Mouse (Mus musculus) erythroblast, embryonic 14.5 days (primary cell): Measurements from ENCODE around the gene Ak5. TPM values are rescaled to one million over a fixed set of nuclear protein-coding genes. Genes with fewer than 3 reads are reported as not detected.

Experiments
- H3K27me3 ChIP-seq: 2 replicates; pipeline ENCODE4 v1.6.1; 2012; ENCODE audit warnings: inconsistent platforms; ENCODE audit not compliant: control insufficient read depth
- H3K36me3 ChIP-seq: 2 replicates; pipeline ENCODE4 v1.6.1; 2012; ENCODE audit warnings: mild to moderate bottlenecking, inconsistent platforms; ENCODE audit not compliant: control insufficient read depth
- H3K4me1 ChIP-seq: 2 replicates; pipeline ENCODE4 v1.6.1; 2012; ENCODE audit warnings: inconsistent platforms; ENCODE audit not compliant: control insufficient read depth
- H3K4me3 ChIP-seq: replicated peaks from 2 replicates; pipeline ENCODE3; 2012; ENCODE audit warnings: moderate library complexity, mild to moderate bottlenecking, inconsistent platforms
- H3K9me3 ChIP-seq: 2 replicates; pipeline ENCODE4 v1.6.1; 2012; ENCODE audit warnings: low read length, inconsistent platforms, mixed read lengths; ENCODE audit not compliant: control insufficient read depth
- GATA1 ChIP-seq: IDR thresholded peaks from 2 replicates; pipeline ENCODE4 v1.6.1; 2012; ENCODE audit warnings: low read length, inconsistent platforms, mixed read lengths
- TAL1 ChIP-seq: IDR thresholded peaks from 3 replicates; pipeline ENCODE4 v1.6.1; 2012; ENCODE audit warnings: low read length, inconsistent platforms, mixed read lengths
- polyA plus RNA-seq: library from polyadenylated mRNA; stranded (reverse); fragments of >175 nt; gene quantifications from 2 replicates; pipeline ENCODE4 v1.2.3, GENCODE M21; 2012

Ak5 gene
- polyA plus RNA-seq, 1 experiment = not detected

DNA sequence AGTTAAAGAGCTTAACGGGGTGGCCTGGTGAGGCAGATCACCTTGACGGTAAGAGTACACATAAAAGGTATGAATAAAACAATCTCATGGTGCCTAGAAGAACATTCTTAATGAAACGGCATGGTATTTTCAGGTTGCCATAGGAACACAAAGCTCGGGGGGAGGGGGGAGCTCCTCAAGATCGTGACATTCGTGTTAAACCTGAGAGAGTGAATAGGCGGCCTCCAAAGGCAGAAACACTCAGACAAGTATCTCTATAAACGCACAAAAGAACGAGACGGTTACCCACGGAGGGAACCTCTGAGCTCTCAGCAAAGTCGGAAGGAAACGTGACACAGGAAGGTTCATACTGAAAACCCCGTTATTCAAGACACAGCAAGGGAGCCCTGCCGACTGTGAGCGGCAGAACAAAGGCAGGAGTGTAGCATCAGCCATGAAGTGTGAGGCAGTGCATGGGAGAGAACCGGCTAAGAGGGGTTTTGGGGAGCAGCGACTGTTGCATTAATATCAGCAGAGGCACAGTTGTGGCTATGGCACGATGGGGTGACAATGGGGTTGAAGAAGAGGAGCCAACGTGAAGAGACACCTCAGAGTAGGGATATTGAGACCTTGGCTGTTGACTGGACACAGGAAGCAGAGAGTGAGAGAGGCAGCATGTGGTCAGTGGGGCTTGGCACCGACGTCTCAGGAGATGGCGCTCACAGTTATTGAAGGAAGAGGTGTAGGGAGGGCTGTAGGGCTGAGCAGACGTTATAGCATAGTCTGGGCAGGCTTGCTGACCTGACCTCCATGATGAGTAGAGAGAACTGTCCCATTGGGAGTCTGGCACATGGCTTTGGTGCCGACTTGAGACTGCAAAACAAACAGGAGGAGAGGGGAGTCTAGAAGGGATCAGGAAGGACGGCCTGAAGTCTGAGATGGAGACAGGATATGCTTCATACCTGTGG is 89.6 kb downstream of the Ak5 start:
- H3K36me3 ChIP-seq = no peaks in the 10 kb centered on the region
- no peaks in the 10 kb centered on the region for H3K4me1 ChIP-seq
- TF ChIP-seq TAL1 = no peak
- no peak for TF ChIP-seq GATA1
- no peaks in the 10 kb centered on the region for H3K27me3 ChIP-seq
- H3K4me3 ChIP-seq = no peak overlapping the region
- no peaks in the 10 kb centered on the region for H3K9me3 ChIP-seq

DNA sequence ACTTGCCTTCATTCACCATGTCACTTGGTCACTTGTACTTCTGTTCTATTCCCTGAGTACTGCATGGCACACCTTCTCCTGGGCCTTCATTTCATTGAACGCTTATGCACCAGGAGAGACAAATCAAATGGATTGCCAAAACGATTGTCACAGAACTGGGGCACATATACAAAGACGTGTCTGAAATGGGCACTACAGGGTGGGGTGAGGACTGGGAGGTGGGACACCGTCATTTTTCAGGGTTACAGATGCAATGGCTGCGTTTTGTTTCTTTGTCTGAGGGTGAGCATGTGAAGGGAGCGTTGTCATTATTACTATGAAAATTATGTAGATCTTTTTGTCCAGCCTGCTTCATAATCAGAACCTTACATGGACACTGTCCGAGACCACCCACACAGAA is 90.4 kb downstream of the Ak5 start:
- no peaks in the 10 kb centered on the region for H3K27me3 ChIP-seq
- TF ChIP-seq GATA1 (no peak), TAL1 (no peak)
- no peaks in the 10 kb centered on the region for H3K36me3 ChIP-seq
- H3K4me1 ChIP-seq = no peaks in the 10 kb centered on the region
- H3K9me3 ChIP-seq = no peaks in the 10 kb centered on the region
- no peak overlapping the region for H3K4me3 ChIP-seq

DNA sequence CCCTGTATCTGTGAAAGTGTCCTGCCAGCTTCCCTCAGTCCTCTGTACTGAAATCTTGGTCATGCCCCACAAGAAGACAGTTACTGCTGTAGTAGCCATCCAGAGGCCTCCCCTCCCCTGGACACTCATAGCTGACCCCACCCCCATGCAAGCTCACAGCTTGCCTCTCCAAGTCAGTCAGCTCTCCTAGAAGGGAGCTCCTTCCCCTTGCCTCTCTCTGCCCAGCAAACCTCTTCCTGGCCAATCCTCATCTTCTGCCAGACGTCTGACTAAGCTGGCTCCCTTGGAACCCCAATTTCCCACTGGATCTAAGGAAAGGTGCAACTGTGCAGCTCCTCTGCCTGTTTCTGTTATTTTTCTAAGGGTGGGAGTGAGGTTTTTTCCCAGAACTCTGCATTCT is 90.9 kb downstream of the Ak5 start:
- Histone ChIP-seq H3K4me1 (no peaks in the 10 kb centered on the region), H3K4me3 (no peak overlapping the region), H3K36me3 (no peaks in the 10 kb centered on the region), H3K9me3 (no peaks in the 10 kb centered on the region), H3K27me3 (no peaks in the 10 kb centered on the region)
- TF ChIP-seq GATA1 = no peak
- TF ChIP-seq TAL1 = no peak

DNA sequence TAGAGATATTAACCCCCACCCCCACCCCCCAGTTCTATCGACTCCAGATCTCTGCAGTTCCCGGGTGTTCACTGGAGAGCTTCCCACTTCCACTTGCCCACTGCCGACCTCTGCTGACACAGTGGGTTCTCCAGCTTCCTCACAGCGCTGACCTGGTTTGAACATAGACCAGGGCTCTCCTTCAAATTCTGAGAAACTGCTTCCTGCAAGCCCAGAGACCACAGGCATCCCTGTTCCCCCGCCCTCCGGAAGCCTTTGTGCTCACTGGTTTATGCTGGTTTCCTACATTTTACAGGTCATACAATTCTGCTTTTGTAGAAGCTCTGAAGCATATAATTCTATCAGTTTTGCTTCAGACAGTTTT is 98.9 kb downstream of the Ak5 start:
- TF ChIP-seq GATA1 (no peak), TAL1 (no peak)
- no peaks in the 10 kb centered on the region for H3K9me3 ChIP-seq
- no peaks in the 10 kb centered on the region for H3K4me1 ChIP-seq
- H3K36me3 ChIP-seq = no peaks in the 10 kb centered on the region
- H3K27me3 ChIP-seq = no peaks in the 10 kb centered on the region
- no peak overlapping the region for H3K4me3 ChIP-seq

DNA sequence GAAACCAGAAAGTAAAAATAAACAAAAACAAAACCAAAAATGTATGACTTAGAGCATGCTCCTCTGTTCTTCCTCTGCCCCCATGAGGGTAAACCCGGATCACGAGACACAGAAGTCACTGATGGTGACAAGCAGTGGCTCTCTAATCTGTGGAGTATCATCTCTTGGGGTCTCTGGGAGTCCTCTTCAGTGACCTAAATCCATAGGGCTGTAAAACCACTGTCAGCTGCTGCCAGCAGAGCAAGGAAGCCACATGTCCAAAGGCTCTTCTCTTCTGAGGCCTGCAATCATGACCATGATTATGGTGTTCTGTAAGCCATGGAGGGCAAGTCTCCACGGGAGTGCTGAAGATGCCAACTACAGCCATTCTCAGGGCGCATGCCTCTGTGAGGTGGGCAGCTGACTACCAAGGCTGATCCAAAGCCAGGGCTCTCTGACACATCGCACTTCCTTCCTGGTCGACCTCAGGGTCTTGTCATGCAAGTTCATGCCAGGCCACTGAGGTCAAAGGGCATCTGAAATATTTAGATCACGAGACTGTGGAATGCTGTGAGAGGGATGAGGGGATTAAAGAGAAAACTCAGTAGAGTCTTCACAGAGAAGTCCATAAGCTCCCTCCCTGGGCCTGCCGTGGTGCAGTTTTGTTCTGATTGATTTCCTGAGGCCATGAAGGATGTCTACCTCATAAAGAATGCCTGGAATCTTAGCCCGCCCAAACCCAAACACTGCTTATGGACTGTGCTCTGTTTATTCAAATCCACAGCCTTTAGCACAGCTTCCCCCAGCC is 99.5 kb downstream of the Ak5 start:
- no peak for TF ChIP-seq GATA1
- no peak for TF ChIP-seq TAL1
- Histone ChIP-seq H3K4me3 (no peak overlapping the region), H3K27me3 (no peaks in the 10 kb centered on the region), H3K9me3 (no peaks in the 10 kb centered on the region), H3K4me1 (no peaks in the 10 kb centered on the region), H3K36me3 (no peaks in the 10 kb centered on the region)

DNA sequence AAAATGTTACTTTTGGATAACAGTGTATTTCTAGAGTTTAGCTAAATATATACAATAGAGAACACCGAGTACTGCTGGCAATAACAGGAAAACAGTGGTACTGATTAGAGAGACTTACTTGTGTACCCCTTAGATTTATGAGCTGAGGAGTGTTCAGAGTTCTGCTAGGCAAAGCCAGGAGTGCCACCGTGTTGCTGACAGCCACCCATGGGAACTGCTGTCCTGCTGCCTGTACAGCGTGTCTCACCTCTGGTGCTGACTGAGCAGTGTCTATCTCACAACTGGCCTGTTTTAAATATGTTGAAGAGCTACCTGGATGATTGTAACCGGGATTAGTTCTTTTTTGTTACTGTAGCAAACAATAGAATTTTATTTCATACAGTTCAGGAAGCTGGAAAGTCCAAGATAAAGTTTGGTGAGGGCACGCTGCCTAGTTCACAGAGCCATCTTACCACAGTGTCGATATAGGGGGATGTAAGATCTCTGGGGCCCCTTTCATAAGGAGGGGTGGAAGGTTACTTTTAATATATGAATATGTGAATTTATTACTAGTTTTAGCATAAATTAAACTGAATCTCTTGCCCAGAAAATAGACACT is 103.5 kb downstream of the Ak5 start:
- Histone ChIP-seq H3K4me3 (no peak overlapping the region), H3K4me1 (peaks cover 3% of the 10 kb centered on the region), H3K36me3 (no peaks in the 10 kb centered on the region), H3K9me3 (no peaks in the 10 kb centered on the region), H3K27me3 (no peaks in the 10 kb centered on the region)
- TF ChIP-seq TAL1 = no peak
- no peak for TF ChIP-seq GATA1

DNA sequence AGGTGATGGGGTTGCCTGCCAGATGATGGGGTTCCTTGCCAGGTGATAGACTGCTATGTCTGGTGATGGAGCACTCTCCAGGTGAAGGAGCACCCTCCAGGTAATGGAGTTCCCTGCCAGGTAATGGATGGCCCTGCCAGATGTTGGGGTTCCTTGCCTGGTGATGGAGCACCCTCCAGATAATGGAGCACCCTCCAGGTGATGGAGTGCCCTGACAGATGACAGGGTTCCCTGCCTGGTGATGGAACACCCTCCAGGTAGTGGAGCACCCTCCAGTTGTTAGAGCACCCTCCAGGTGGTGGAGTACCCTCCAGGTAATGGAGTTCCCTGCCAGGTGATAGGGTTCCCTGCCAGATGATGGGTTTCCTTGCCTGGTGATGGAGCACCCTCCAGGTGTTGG is 104.3 kb downstream of the Ak5 start:
- H3K36me3 ChIP-seq = no peaks in the 10 kb centered on the region
- no peak overlapping the region for H3K4me3 ChIP-seq
- H3K27me3 ChIP-seq = no peaks in the 10 kb centered on the region
- H3K9me3 ChIP-seq = no peaks in the 10 kb centered on the region
- H3K4me1 ChIP-seq = peaks cover 10% of the 10 kb centered on the region
- TF ChIP-seq TAL1 (no peak), GATA1 (no peak)

DNA sequence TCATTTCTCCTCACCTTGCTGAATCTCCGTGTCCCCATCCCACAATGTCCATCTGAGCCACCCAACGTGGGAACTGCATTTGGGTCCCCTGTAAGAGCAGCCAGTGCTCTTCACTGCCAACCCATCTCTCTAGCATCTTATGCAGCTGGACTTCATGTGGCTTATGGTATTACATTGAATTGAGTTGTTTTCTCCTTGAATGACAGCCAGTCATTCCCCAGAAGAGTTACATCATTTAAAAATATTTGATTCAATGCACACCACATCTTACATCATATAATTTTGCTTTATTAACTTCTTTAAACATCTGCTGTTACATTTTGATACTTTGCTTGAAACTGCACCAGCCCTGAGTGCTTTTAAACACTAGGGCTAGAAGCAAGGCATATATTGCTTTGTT is 106.5 kb downstream of the Ak5 start:
- no peaks in the 10 kb centered on the region for H3K27me3 ChIP-seq
- peaks cover 29% of the 10 kb centered on the region for H3K4me1 ChIP-seq
- no peak overlapping the region for H3K4me3 ChIP-seq
- TF ChIP-seq TAL1 = no peak
- TF ChIP-seq GATA1 = no peak
- peaks cover 4% of the 10 kb centered on the region for H3K9me3 ChIP-seq
- H3K36me3 ChIP-seq = no peaks in the 10 kb centered on the region

DNA sequence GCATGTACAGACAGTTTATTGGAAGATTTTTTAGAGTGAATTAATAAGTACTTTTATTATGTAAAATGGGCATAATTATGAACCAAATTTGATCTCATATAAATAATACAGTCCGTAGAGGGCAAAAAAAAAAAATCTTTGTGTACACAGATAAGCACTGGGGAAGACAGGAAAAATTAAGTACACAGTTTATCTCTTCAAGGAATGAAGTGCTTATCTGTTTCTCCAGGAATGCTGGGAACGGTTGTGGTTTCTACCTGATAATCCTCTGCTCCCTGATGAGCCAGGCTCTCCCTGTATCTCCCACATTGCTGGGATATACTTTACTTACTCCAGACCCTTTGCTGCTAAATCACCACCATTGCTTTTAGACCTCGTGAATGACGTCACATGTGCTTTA is 108.9 kb downstream of the Ak5 start:
- H3K9me3 ChIP-seq = peaks cover 4% of the 10 kb centered on the region
- H3K4me1 ChIP-seq = peaks cover 32% of the 10 kb centered on the region
- TF ChIP-seq GATA1 (no peak), TAL1 (peak; percentile 26; the same call in 1 of the 3 replicates)
- H3K36me3 ChIP-seq = no peaks in the 10 kb centered on the region
- no peak overlapping the region for H3K4me3 ChIP-seq
- no peaks in the 10 kb centered on the region for H3K27me3 ChIP-seq
